Mouse (Mus musculus) heart, postnatal 10 days (tissue): ENCODE results near the gene Fis1. TPM values are rescaled to one million over a fixed set of nuclear protein-coding genes. Genes with fewer than 3 reads are reported as not detected.
"Not testable (repeated sequence)": the region's sequence is repeated elsewhere in the genome, so short reads cannot be mapped to it uniquely, and the experiment has no call there.

Experiments
- DNase-seq, 2 experiments: peaks; one replicate each; pipeline ENCODE4 v3.0.0; 2021
- intact Hi-C: fragments of 180-260 bp; cut with DNase I; formaldehyde crosslinking; loops from one replicate; pipeline ENCODE4 v1.15.1; 2025
- total RNA-seq, 2 experiments: library from RNA; stranded (reverse); gene quantifications; 2 replicates each; pipeline ENCODE4 v1.2.3; 2021

Gene Fis1
- total RNA-seq, 2 experiments from 2014 or later, result 180 to 184 TPM

- DNase-seq, intact Hi-C loops: not testable (repeated sequence)
Measured at GRCm38 (mm10) chr5:136940029-136940428, 13.0 kb upstream of the Fis1 start.

GRCm38 (mm10) chr5:136940845-136941560, 12.1 kb upstream of the Fis1 start:
- DNase-seq, result no peak
- intact Hi-C loops, result no loop called here

- no peak for DNase-seq
- intact Hi-C loops, result no loop called here
Measured at GRCm38 (mm10) chr5:136942781-136943180, 10.3 kb upstream of the Fis1 start.

GRCm38 (mm10) chr5:136943382-136943781, 9.7 kb upstream of the Fis1 start:
- no peak for DNase-seq
- intact Hi-C loops, result no loop called here

GRCm38 (mm10) chr5:136945084-136945483, 8.0 kb upstream of the Fis1 start:
- DNase-seq, result no peak
- intact Hi-C loops, result no loop called here

- intact Hi-C loops, result no loop called here
- no peak for DNase-seq
Measured at GRCm38 (mm10) chr5:136947874-136948273, 5.2 kb upstream of the Fis1 start.

GRCm38 (mm10) chr5:136949551-136950336, 3.3 kb upstream of the Fis1 start:
- DNase-seq, intact Hi-C loops: not testable (repeated sequence)

- intact Hi-C loops, result no loop called here
- DNase-seq, result no peak
Measured at GRCm38 (mm10) chr5:136950521-136950920, 2.6 kb upstream of the Fis1 start.

- no peak for DNase-seq
- intact Hi-C loops, result no loop called here
Measured at GRCm38 (mm10) chr5:136952153-136952552, 922 bp upstream of the Fis1 start.

- peak; percentile 48 to 58 for DNase-seq
- intact Hi-C loops, result no loop called here
Measured at GRCm38 (mm10) chr5:136953440-136953951, 421 bp downstream of the Fis1 start.

GRCm38 (mm10) chr5:136955622-136956021, 2.5 kb downstream of the Fis1 start:
- intact Hi-C loops, result no loop called here
- DNase-seq, result no peak

- DNase-seq, result no peak
- intact Hi-C loops, result no loop called here
Measured at GRCm38 (mm10) chr5:136957250-136957649, 4.2 kb downstream of the Fis1 start.

- intact Hi-C loops, result no loop called here
- no peak for DNase-seq
Measured at GRCm38 (mm10) chr5:136958991-136959605, 6.0 kb downstream of the Fis1 start.

GRCm38 (mm10) chr5:136960053-136960452, 7.0 kb downstream of the Fis1 start:
- intact Hi-C loops, result no loop called here
- DNase-seq, result no peak

GRCm38 (mm10) chr5:136961334-136961982, 8.4 kb downstream of the Fis1 start:
- DNase-seq, result no peak
- intact Hi-C loops, result no loop called here

- intact Hi-C loops, result no loop called here
- peak; percentile 94 to 95 for DNase-seq
Measured at GRCm38 (mm10) chr5:136961983-136962461, 8.9 kb downstream of the Fis1 start.

GRCm38 (mm10) chr5:136962501-136962900, 9.4 kb downstream of the Fis1 start:
- intact Hi-C loops, result no loop called here
- DNase-seq, result peak; percentile 84 to 91

GRCm38 (mm10) chr5:136962966-136963540, 10.0 kb downstream of the Fis1 start:
- intact Hi-C loops, result no loop called here
- no peak for DNase-seq

GRCm38 (mm10) chr5:136965210-136965609, 12.1 kb downstream of the Fis1 start:
- intact Hi-C loops, result no loop called here
- no peak for DNase-seq

GRCm38 (mm10) chr5:136965686-136966085, 12.6 kb downstream of the Fis1 start:
- intact Hi-C loops, result no loop called here
- DNase-seq, result no peak
